Mouse (Mus musculus): ENCODE measurements around the gene Hbp1.

DNA sequence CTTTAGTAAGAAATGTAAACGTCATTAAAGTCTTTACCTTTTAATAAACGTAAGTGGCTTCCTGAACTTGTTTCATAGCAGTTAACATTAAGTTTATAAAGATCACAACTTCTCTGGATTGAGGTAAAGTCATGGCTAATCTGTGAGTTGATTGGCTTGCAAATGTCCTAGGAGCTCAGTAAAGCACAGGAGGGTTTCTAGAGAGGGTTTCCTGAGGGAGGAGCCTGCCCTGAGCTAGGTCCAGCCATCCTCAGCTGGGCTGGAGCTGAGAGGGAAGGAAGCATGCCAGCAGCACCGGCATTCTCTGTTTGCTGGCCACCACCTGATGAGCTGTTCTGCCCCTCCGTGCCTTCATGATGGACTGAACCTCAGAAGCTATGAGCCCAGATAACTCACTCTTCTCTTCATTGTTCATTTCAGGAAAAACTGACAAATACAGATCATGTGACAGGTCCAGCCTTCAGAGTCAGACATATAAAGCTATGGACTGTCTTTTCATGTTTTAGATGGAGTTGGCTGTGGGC is 49.9 kb downstream of the Hbp1 start:
- TF ChIP-seq CTCF (IDR thresholded peaks at IDR 0.05; ENCODE audit: low read depth) (no peak), EP300 (IDR thresholded peaks at IDR 0.05; ENCODE audit: low read depth) (no peak)

All from liver, postnatal 0 days (tissue).